Mouse (Mus musculus) stomach, embryonic 16.5 days (tissue): ENCODE data around the gene Mob1b. TPM values are rescaled to one million over a fixed set of nuclear protein-coding genes. Genes with fewer than 3 reads are reported as not detected.

Source experiments
- ATAC-seq: fragments of 200-750 bp; cut with Nextera tagmentation; 2 replicates; pipeline ENCODE4 v1.8.0; 2017; ENCODE audit warnings: moderate number of reproducible peaks, moderate TSS enrichment; ENCODE audit not compliant: insufficient read depth, low FRiP score
- H3K27ac ChIP-seq: fragments of 300-500 bp; sonication (generic); 2 replicates; pipeline ENCODE4 v1.5.1; 2014; ENCODE audit warnings: low read length
- H3K27me3 ChIP-seq: fragments of 300-500 bp; sonication (generic); 2 replicates; pipeline ENCODE4 v1.6.1; 2014; ENCODE audit warnings: low read length, control low read depth, mixed read lengths; ENCODE audit not compliant: control insufficient read depth, insufficient read depth
- H3K36me3 ChIP-seq: fragments of 300-500 bp; sonication (generic); 2 replicates; pipeline ENCODE4 v1.6.1; 2014; ENCODE audit warnings: low read length; ENCODE audit not compliant: control insufficient read depth, insufficient read depth
- H3K4me1 ChIP-seq: fragments of 300-500 bp; sonication (generic); 2 replicates; pipeline ENCODE4 v1.6.1; 2014; ENCODE audit warnings: low read length, control low read depth, mixed read lengths; ENCODE audit not compliant: control insufficient read depth, insufficient read depth
- H3K4me2 ChIP-seq: fragments of 300-500 bp; sonication (generic); 2 replicates; pipeline ENCODE4 v1.6.1; 2014; ENCODE audit warnings: low read depth, low read length, mixed read lengths
- H3K4me3 ChIP-seq: fragments of 300-500 bp; sonication (generic); replicated peaks from 2 replicates; pipeline ENCODE4 v1.5.1; 2014; ENCODE audit warnings: mild to moderate bottlenecking, low read length
- H3K9ac ChIP-seq: fragments of 300-500 bp; sonication (generic); 2 replicates; pipeline ENCODE4 v1.6.1; 2014; ENCODE audit warnings: low read length
- H3K9me3 ChIP-seq: fragments of 300-500 bp; sonication (generic); replicated peaks from 2 replicates; pipeline ENCODE4 v1.6.1; 2016; ENCODE audit warnings: low read length, control low read depth; ENCODE audit not compliant: control insufficient read depth
- WGBS: fragments of 180-500 bp; shearing (Covaris S2); extraction: QIAGEN DNeasy Blood & Tissue Kit; methylation state at CpG from one replicate; pipeline ENCODE4 v1.1.7; 2014; 5-methylcytosine and 5-hydroxymethylcytosine counted together
- polyA plus RNA-seq: library from polyadenylated mRNA; unstranded; fragments of >200 nt; fragmentation: Nextera tagmentation; extraction: Ambion mirVana; gene quantifications from 2 replicates; pipeline ENCODE4 v1.2.1, GENCODE M21; 2015

Mob1b gene
- polyA plus RNA-seq, 1 experiment from 2014 or later: 15.2 TPM

DNA sequence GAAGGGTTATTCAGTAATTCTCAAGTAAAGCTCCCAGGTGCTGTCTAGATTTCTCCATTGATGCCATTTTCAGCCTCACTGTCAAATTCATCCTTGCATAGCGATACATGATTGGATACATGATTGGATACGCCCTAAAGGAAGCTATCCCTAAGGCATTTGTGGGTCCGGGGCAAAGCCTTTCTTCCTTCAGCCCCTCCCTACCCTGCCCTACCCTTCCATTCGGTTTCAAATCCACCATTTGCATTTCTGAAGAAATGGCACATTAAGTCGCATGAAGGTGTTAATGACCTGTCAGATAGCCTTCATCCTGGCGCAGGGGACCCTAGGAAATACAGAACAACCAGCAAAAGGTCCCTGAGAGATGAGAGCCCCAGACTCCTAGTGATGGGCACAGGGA is 35.3 kb upstream of the Mob1b start:
- Histone ChIP-seq H3K9ac (no peak overlapping the region), H3K27me3 (no peaks in the 10 kb centered on the region), H3K4me3 (no peak overlapping the region), H3K36me3 (no peaks in the 10 kb centered on the region), H3K4me2 (no peak overlapping the region), H3K4me1 (0 out of 2 replicates have a peak, but pooled peaks cover 3% of the 10 kb centered on the region), H3K27ac (no peak overlapping the region), H3K9me3 (no peaks in the 10 kb centered on the region)
- 13% methylated on average over 6 of the region's 6 CpGs for WGBS
- no peak for ATAC-seq

DNA sequence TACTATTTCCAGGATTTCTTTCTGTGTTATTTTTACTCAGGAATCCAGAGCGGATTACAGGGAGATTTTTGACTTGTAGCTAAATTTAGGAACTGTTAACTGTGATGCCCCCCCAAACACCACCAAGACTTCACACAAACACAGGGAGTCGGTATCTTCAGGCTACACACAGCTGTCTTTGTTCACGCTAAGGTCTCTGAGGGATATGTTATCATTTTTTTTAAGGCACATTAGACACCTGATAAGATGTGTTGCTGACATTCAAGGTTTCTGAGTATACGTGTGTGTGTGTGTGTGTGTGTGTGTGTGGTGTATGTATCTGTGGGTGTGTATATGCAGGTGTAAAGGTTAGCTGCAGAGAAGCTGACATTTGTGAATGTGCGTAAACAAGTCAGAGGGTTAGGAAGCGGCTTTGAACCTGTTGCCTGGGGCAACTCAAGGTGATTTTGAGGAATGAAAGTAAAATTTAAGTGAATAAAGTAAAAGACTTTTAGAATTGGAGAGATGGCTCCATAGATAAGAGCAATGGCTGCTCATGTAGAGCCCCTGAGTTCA is 34.8 kb upstream of the Mob1b start:
- 52% methylated on average over 6 of the region's 6 CpGs for WGBS
- Histone ChIP-seq H3K27me3 (no peaks in the 10 kb centered on the region), H3K9ac (no peak overlapping the region), H3K27ac (no peak overlapping the region), H3K36me3 (no peaks in the 10 kb centered on the region), H3K9me3 (no peaks in the 10 kb centered on the region), H3K4me3 (no peak overlapping the region), H3K4me2 (no peak overlapping the region), H3K4me1 (0 out of 2 replicates have a peak, but pooled peaks cover 3% of the 10 kb centered on the region)
- no peak for ATAC-seq

DNA sequence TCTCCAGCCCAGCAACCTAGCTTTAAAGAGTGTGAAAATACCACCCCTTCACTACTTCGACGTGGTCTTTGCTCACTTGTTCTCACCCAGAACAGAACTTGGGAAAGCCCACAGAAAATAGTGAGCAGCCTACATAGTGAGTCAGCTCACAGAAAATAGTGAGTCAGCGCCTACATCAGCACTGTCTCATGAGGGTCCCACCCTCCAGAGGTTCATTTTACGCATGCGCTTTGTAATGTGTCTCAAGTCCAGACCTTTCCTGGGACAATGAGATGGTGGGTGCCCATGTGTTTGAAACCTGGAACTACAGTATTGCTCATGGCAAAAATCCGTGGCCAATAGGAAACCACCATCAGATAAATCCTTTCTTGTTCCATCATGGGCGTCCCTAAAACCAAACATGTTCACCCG is 32.7 kb upstream of the Mob1b start:
- H3K4me1 ChIP-seq: 0 out of 2 replicates have a peak, but pooled peaks cover 3% of the 10 kb centered on the region
- H3K9ac ChIP-seq: no peak overlapping the region
- H3K27ac ChIP-seq: no peak overlapping the region
- H3K4me3 ChIP-seq: no peak overlapping the region
- no peaks in the 10 kb centered on the region for H3K27me3 ChIP-seq
- H3K9me3 ChIP-seq: no peaks in the 10 kb centered on the region
- ATAC-seq: no peak
- H3K36me3 ChIP-seq: no peaks in the 10 kb centered on the region
- 78% methylated on average over 8 of the region's 8 CpGs for WGBS
- no peak overlapping the region for H3K4me2 ChIP-seq

DNA sequence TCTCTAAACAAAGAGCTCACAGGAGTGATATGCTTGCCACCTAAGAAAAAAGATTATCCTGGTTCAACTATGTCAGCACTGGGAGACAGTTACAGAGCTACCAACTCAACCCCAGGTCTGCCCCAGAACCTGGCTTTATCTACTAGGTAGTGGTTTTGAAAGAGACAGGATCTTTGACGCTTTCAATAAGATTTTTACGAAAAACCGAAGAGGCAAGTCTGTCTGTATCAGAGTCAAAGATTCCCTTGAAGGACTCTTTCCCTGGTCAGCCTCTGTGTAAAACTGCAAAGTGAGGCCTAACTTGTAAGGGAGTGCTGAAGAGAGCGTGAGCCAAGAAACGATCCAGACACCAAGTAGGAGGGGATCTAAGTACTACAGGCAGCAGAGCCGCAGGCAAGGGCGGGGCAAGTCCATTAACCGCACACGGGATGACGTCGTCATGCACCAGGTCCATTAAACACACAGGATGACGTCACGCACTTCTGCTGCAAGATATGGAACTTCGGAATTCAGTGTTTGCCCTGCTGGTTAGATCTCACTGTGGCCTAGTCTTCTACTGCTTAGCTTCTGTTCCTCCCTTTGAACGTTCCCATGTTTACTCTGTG is 32.0 kb upstream of the Mob1b start:
- WGBS: 56% methylated on average over 15 of the region's 15 CpGs
- Histone ChIP-seq H3K4me2 (no peak overlapping the region), H3K9me3 (no peaks in the 10 kb centered on the region), H3K9ac (no peak overlapping the region), H3K36me3 (no peaks in the 10 kb centered on the region), H3K27me3 (no peaks in the 10 kb centered on the region), H3K4me1 (0 out of 2 replicates have a peak, but pooled peaks cover 3% of the 10 kb centered on the region), H3K27ac (no peak overlapping the region), H3K4me3 (no peak overlapping the region)
- ATAC-seq: peak; percentile 77; the same call in 1 of the 2 replicates

DNA sequence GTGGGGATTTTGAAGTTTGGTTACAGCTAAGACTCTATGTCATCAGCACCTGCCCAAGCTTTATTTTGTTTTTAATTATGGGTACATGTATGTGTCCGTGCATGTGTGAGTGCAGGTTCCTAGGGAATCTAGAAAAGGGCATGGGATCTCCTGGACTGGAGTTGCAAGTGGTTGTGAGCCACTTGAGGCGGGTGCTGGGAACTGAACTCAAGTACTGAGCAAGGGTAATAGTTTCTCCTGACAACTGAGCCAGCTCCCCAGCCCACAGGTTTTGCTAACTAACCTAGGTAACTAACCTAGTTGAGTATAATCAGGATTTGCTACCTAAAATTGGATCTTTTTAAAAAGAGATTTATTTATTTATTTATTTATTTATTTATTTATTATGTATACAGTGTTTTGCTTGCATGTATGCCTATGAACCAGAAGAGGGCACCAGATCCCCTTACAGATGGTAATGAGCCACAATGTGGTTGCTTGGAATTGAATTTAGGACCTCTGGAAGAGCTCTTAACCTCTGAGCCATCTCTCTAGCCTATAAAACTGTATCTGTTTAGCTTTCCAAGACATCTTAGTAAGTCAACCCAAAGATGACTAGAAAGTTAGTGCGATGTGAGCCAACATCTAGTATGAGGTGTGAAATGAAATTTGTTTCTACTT is 31.2 kb upstream of the Mob1b start:
- ATAC-seq: no peak
- Histone ChIP-seq H3K4me3 (no peak overlapping the region), H3K27me3 (no peaks in the 10 kb centered on the region), H3K27ac (no peak overlapping the region), H3K4me1 (0 out of 2 replicates have a peak, but pooled peaks cover 3% of the 10 kb centered on the region), H3K36me3 (no peaks in the 10 kb centered on the region), H3K9me3 (no peaks in the 10 kb centered on the region), H3K9ac (no peak overlapping the region), H3K4me2 (no peak overlapping the region)
- whole genome bisulfite sequencing: 79% methylated on average over 3 of the region's 3 CpGs

DNA sequence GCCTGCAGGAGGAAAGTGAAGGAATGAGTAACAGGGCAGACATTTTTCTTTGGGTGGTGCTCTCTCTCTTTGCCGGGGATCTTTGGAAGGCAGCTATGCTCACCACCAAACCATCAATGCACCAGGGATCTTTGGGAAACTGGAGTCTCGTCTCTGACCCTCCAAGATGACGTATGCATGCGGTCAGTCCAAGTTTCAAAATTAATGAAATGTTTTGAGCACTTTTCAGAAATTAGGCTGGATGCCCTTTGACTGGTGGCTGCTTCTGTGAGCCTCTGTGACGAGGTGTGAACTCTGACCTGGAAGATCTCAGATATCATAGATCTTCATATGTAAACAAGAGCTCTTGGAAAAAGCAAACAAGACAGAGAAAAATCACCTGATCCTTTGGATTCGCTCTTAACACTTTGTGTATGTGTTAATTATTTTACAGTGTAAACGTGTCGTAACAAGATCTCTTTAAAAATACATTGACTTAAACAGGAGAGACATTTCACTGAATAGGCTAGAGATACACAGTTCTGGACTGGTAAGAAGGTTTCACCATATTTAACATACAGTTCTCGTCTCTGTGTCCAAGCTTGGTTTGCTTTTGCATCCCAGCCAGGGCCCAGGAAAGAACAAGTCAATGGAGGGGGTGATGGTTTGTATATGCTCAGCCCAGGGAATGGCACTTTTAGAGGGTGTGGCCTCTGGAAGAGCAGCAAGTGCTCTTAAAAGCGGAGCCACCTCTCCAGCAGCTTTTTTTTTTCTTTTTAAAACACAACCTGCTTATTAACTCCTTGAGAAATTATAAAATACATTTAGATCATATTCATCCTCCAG is 29.8 kb upstream of the Mob1b start:
- no peak overlapping the region for H3K9ac ChIP-seq
- H3K36me3 ChIP-seq: no peaks in the 10 kb centered on the region
- no peak overlapping the region for H3K27ac ChIP-seq
- H3K9me3 ChIP-seq: no peaks in the 10 kb centered on the region
- H3K27me3 ChIP-seq: no peaks in the 10 kb centered on the region
- H3K4me2 ChIP-seq: no peak overlapping the region
- H3K4me1 ChIP-seq: 0 out of 2 replicates have a peak, but pooled peaks cover 3% of the 10 kb centered on the region
- no peak for ATAC-seq
- 25% methylated on average over 10 of the region's 10 CpGs for WGBS
- no peak overlapping the region for H3K4me3 ChIP-seq

DNA sequence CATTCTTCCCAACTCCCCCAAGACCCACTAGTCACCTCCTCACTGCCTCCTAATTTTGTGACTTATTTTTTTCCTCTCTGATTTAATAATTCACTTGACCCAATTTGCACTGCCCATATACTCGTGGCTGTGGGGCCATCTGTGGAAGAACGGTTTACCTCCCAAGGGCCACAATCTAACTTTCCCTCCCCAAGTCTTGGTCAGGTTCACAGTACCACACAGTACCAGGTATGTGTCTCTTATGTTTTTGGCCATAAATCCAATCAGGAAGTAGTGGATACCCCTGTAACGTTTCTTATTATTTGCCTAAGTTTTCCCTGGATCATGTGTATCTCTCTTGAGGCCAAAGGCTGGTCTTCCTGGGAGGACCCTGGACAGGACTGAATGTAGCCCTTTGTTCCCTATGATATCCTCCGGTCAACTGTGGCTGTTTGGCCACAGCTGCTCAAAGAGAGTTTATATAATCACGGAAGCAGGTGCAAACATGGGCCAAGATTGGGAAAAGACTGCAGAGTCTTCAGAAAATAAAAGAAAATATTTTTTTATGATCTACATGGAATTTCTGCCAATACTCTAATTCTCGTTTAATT is 29.1 kb upstream of the Mob1b start:
- H3K27me3 ChIP-seq: no peaks in the 10 kb centered on the region
- H3K4me3 ChIP-seq: no peak overlapping the region
- no peaks in the 10 kb centered on the region for H3K36me3 ChIP-seq
- H3K27ac ChIP-seq: no peak overlapping the region
- H3K9ac ChIP-seq: no peak overlapping the region
- 47% methylated on average over 6 of the region's 6 CpGs for WGBS
- H3K4me2 ChIP-seq: no peak overlapping the region
- no peak for ATAC-seq
- 0 out of 2 replicates have a peak, but pooled peaks cover 3% of the 10 kb centered on the region for H3K4me1 ChIP-seq
- H3K9me3 ChIP-seq: no peaks in the 10 kb centered on the region

DNA sequence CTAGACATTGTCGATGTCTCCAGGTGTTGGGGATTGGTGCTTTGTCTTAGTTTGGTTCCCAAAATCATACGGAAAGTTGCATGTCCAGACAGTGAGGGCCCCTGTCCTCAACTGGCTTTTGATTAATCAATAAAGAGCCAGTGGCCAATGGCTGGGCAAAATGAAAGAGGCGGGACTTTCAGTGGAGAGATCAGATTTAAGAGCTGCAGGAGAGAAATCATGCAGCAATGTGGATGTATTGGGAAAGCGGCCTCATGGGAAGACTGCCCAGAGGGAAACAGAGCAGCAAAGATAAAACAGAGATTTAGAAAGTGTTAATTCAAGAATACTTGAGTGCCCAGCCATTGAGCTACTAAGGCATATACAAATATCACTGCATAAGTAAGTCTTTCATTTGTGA is 28.1 kb upstream of the Mob1b start:
- H3K9me3 ChIP-seq: no peaks in the 10 kb centered on the region
- no peak for ATAC-seq
- 82% methylated on average over 4 of the region's 4 CpGs for WGBS

More for the DNA sequence above, 28.1 kb upstream of the Mob1b start:
- Histone ChIP-seq H3K4me1 (0 out of 2 replicates have a peak, but pooled peaks cover 3% of the 10 kb centered on the region), H3K27me3 (no peaks in the 10 kb centered on the region), H3K4me3 (no peak overlapping the region), H3K27ac (no peak overlapping the region), H3K36me3 (no peaks in the 10 kb centered on the region), H3K9ac (no peak overlapping the region), H3K4me2 (no peak overlapping the region)
